Mouse (Mus musculus) left cerebral cortex, postnatal 14 days (tissue): ENCODE results near the gene Rbms3. TPM values are rescaled to one million over a fixed set of nuclear protein-coding genes. Genes with fewer than 3 reads are reported as not detected.

Source experiments
- DNase-seq, 2 experiments: peaks; one replicate each; pipeline ENCODE4 v3.0.0; 2021 to 2022; ENCODE audit warnings: low spot score in 2 of 2, mixed read lengths in 1 of 2
- intact Hi-C: fragments of 180-260 bp; cut with DNase I; formaldehyde crosslinking; loops from one replicate; pipeline ENCODE4 v1.15.1; 2025
- total RNA-seq, 2 experiments: library from RNA; stranded (reverse); gene quantifications; 2 replicates each; pipeline ENCODE4 v1.2.3; 2021

Rbms3 gene
- total RNA-seq, 2 experiments from 2014 or later, result 12.9 to 14.4 TPM

DNA sequence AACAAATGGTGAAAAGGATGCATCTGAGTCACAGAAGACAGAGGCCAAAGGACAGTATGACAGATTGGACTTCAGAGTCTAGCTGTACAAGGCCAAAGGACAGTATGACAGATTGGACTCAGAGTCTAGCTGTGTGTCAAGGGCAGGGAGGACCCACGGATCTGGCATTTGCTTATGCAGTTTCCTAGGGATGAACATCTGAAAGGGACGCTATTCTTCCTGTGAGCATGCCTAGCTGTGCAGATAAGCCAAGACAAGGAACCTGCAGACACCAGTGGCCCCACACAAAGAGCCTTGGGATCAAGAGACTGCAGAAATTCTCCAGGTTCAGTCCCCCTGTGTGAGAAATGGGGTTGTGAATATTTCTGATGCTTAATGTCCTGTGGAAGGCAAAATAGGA lies 100.4 kb downstream of the Rbms3 start:
- intact Hi-C loops, result no loop called here
- no peak for DNase-seq

GRCm38 (mm10) chr9:117508941-117509340 lies 120.8 kb downstream of the Rbms3 start:
- no peak for DNase-seq
- intact Hi-C loops, result no loop called here

DNA sequence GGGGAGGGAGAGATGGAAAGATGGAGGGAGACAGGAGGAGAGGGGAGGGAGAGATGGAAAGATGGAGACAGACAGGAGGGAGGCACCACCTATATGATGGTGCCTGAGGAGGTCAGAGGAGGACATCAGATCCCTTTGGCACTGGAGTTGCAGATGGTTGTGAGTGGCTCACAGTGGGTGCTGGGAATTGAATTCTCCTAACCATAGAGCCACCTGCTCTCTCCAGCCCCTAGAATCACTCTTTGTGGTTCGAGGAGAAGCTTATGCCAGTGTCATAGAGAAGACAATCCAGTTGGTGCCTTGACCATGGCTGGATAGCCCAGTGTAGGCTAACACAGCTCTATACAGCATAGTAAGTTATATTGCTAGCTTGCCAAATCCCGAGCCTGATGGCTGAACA lies 137.8 kb downstream of the Rbms3 start:
- intact Hi-C loops, result no loop called here
- no peak for DNase-seq

DNA sequence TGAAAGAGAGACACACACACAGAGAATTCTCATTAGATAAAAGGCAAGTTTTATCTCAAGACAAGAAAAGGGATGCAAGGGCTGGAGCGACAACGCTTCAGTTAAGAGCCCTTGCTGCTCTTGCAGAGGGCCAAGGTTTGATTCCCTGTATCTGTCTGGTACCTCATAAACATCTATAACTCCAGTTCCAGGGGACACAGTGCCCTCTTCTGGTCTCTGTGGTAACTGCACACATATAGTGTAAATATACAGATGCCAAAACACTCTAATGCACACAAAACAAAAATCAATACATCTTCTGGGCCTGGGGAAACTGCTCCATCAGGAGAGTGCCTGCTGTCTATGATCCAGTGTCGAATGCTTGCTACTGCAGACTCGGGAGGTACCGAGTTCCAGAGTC lies 145.3 kb downstream of the Rbms3 start:
- DNase-seq, result peak; percentile 7 to 18
- intact Hi-C loops, result no loop called here

DNA sequence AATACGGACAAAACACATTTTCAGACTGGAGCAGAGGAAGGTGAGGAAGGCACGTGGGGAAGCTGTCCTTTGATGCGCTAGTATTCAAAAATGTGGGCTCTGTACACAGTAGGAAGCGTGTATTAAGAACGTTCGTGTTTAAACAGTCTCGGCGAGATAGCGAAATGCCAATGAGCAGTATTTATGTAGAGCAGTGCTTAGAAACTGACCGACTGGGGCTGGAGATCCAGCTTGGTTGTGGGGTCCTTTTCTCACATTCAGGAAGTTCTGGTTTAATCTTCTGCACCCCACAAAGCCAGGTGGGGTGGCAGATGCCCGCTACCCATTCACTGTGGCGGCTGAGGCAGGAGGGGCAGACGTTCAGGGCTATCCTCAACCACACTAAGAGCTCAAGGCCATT lies 153.0 kb downstream of the Rbms3 start:
- no peak for DNase-seq
- intact Hi-C loops, result no loop called here

- no peak for DNase-seq
- intact Hi-C loops, result no loop called here
Measured at GRCm38 (mm10) chr9:117452816-117453215, 176.9 kb downstream of the Rbms3 start.

DNA sequence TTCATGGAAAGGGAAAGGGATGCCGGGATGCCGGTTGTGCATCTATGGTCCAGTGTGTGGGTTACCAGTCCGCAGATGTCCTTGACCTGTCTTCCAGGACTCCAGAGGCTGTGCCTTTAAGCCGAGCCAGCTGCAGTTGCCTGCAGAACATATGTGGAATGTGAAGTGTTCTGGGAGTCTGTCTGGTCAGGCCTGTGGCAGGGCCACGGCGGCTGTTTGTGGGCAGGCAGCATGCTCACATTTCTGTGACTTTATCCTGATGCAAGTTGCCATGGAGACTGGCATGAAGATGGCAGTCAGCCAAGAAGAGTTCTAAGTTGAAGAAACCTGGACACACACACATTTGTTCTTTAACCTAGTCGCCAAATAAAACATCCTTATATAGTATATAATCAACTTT lies 187.1 kb downstream of the Rbms3 start:
- intact Hi-C loops, result no loop called here
- no peak for DNase-seq

GRCm38 (mm10) chr9:117435856-117436255 lies 193.9 kb downstream of the Rbms3 start:
- peak; percentile 26 to 55 for DNase-seq
- intact Hi-C loops, result no loop called here

- intact Hi-C loops, result no loop called here
- no peak for DNase-seq
Measured at GRCm38 (mm10) chr9:117430670-117431069, 199.0 kb downstream of the Rbms3 start.

- intact Hi-C loops, result no loop called here
- DNase-seq, result no peak
Measured at GRCm38 (mm10) chr9:117429217-117430105, 200.3 kb downstream of the Rbms3 start.

- intact Hi-C loops, result no loop called here
- DNase-seq, result no peak
Measured at GRCm38 (mm10) chr9:117423259-117423658, 206.5 kb downstream of the Rbms3 start.

DNA sequence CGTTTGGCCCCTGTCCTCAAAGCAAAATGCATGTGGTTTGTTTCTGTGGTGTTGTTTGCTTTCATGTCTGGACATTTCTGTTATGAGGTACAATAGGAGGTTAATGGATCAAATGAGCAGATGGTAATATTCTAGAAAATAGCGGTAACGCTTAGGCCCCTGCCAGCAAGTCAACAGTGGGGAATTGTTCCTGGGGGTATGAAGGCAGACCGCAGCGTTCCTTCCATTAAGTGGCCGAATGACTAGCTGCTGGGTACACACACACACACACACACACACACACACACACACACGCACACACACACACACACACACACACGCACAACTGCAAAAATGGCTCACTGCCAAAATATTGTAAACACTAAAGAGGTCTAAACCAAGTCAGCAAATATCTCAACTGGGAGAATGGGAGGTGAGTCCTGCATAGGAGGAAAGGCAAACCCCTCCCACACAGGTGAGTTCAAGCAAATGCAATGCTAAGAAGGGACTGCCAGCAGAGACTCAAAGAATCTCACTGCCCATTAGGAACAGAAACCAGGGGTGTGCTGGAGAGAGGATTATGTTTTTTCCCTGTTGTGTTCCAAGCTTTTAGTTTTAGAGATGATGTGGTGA lies 209.7 kb downstream of the Rbms3 start:
- intact Hi-C loops, result no loop called here
- DNase-seq, result no peak

GRCm38 (mm10) chr9:117413181-117413580 lies 216.5 kb downstream of the Rbms3 start:
- intact Hi-C loops, result no loop called here

GRCm38 (mm10) chr9:117412584-117412983 lies 217.1 kb downstream of the Rbms3 start:
- intact Hi-C loops, result no loop called here
- DNase-seq, result no peak

More at GRCm38 (mm10) chr9:117413181-117413580, 216.5 kb downstream of the Rbms3 start:
- DNase-seq, result no peak

DNA sequence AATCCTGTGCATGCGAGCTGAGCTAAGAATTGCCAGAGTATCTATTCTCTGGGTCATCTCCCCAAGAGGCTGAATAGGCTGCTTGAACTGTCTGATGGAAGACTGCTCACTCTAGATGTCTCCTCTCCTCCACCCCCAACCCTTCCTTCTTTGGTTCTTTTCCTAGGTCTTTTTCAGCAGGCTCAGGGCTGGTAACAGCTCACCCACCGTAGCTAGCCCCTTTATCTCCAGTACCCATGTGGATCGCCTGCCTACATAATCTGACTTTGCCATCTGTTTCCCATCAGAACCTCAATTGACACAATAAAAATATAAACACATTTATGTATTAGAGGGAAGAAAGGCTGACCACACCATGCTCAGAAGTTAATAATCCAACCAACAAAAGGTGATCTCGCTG lies 225.1 kb downstream of the Rbms3 start:
- intact Hi-C loops, result no loop called here
- DNase-seq, result no peak

- intact Hi-C loops, result no loop called here
- no peak for DNase-seq
Measured at GRCm38 (mm10) chr9:117400262-117400671, 229.4 kb downstream of the Rbms3 start.

DNA sequence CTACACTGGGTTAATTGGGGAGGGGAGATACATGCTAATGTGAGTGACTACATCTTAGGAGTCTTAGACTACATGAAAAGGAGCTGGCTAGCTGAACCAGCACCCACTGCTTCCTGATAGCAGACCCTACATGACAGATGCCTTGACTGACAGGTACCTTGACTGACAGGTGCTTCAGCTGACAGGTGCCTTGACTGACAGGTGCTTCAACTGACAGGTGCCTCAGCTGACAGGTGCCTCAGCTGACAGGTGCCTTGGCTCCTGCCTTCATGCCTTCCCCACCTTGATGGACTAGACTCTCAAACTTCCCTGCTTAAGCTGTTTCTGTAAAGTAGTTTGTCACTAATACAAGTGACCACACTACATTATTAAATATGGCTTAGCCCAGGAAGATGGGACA lies 232.6 kb downstream of the Rbms3 start:
- no peak for DNase-seq
- intact Hi-C loops, result no loop called here

- no peak for DNase-seq
- intact Hi-C loops, result no loop called here
Measured at GRCm38 (mm10) chr9:117396586-117396985, 233.1 kb downstream of the Rbms3 start.

GRCm38 (mm10) chr9:117393626-117394525 lies 235.8 kb downstream of the Rbms3 start:
- DNase-seq, result peak in 1 of 2 experiments; percentile 15
- intact Hi-C loops, result no loop called here

GRCm38 (mm10) chr9:117388024-117388423 lies 241.7 kb downstream of the Rbms3 start:
- DNase-seq, result peak in 1 of 2 experiments; percentile 31
- intact Hi-C loops, result no loop called here
